ENCODE assay signal across 15 mouse cellular contexts in the genomic region with DNA sequence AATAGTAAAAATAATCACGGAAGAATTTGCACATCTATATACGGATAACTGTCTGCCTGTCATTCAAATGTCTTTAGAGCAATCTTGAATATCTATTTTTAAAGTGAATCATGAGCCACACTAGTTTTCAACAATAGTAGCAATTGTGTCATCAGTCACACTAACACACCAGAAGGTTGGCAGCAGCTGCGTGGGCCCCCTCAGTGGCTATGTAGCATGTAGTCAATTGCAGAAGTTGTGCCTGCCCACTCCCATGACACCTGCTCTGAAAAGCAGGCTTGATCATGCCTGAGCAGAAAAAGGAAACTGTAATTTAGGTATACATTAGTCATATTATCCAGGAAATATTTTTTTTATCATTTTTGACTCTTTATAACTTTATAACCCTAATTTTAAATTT.
A peak's percentile ranks its signal among the peaks of the same experiment; 100 is the strongest.
DNase-seq lines count a peak whose midpoint lies in the region; ATAC-seq and TF ChIP-seq lines count a peak whose summit lies in the region.
"Had no signal": no experiment of that assay in that cellular context is flagged by ENCODE, and none has a peak within 500 bp of the region (broad histone marks: within the 10 kb centered on the region; RNA-seq: fewer than 3 reads in every experiment).

No protein-coding gene starts in this region.

- no peaks in the 10 kb centered on the region for H3K9me3 ChIP-seq in hindbrain, postnatal 0 days (ENCODE audit: low read length)
- H3K9me3 ChIP-seq in hindbrain, embryonic 11.5 days (ENCODE audit: control insufficient read depth, low read length) = no peaks in the 10 kb centered on the region
- H3K9me3 ChIP-seq in forebrain, postnatal 0 days (ENCODE audit: low read length) = no peaks in the 10 kb centered on the region
- H3K9me3 ChIP-seq: heart, embryonic 13.5 days; limb, embryonic 13.5 days had no signal

- no peak; the same call in 1 of the 2 replicates for ATAC-seq in hindbrain, postnatal 0 days
- no peak for ATAC-seq in hindbrain, embryonic 11.5 days (ENCODE audit: low FRiP score)
- peak; percentile 56; the same call in 1 of the 2 replicates for ATAC-seq in forebrain, postnatal 0 days
- no peak for ATAC-seq in granulocyte monocyte progenitor cell, adult 5-6 weeks (replicated peaks; ENCODE audit: poor library complexity, severe bottlenecking)
- ATAC-seq: liver, postnatal 0 days; Patski had no signal

- peaks cover 10% of the 10 kb centered on the region for H3K36me3 ChIP-seq in hindbrain, postnatal 0 days (ENCODE audit: insufficient read depth, low read length)
- H3K36me3 ChIP-seq in hindbrain, embryonic 11.5 days (ENCODE audit: control insufficient read depth, insufficient read depth, low read length) = no peaks in the 10 kb centered on the region
- H3K36me3 ChIP-seq in forebrain, postnatal 0 days (ENCODE audit: insufficient read depth) = peaks cover 22% of the 10 kb centered on the region
- H3K36me3 ChIP-seq: heart, embryonic 13.5 days; limb, embryonic 13.5 days had no signal

- TF ChIP-seq CTCF in hindbrain, postnatal 0 days (IDR thresholded peaks at IDR 0.05; ENCODE audit: low read depth) = no peak
- no peak for TF ChIP-seq CTCF in forebrain, postnatal 0 days (IDR thresholded peaks at IDR 0.05; ENCODE audit: low read depth)

- no peak overlapping the region for H3K27ac ChIP-seq in hindbrain, postnatal 0 days
- H3K27ac ChIP-seq in hindbrain, embryonic 11.5 days (ENCODE audit: low read depth, low read length) = no peak overlapping the region
- peak overlapping the region; percentile 35; the same call in 1 of the 2 replicates for H3K27ac ChIP-seq in forebrain, postnatal 0 days (ENCODE audit: low read depth, low read length)
- H3K27ac ChIP-seq: heart, embryonic 13.5 days; limb, embryonic 13.5 days had no signal

- H3K9ac ChIP-seq in hindbrain, postnatal 0 days (replicated peaks; ENCODE audit: low read length) = no peak overlapping the region
- no peak overlapping the region for H3K9ac ChIP-seq in hindbrain, embryonic 11.5 days (ENCODE audit: low read depth, low read length)
- no peak overlapping the region for H3K9ac ChIP-seq in forebrain, postnatal 0 days
- H3K9ac ChIP-seq: heart, embryonic 13.5 days; limb, embryonic 13.5 days; liver, postnatal 0 days had no signal

- H3K27me3 ChIP-seq in hindbrain, postnatal 0 days (ENCODE audit: insufficient read depth, low read length) = no peaks in the 10 kb centered on the region
- no peaks in the 10 kb centered on the region for H3K27me3 ChIP-seq in hindbrain, embryonic 11.5 days (ENCODE audit: control insufficient read depth, insufficient read depth, low read length)
- no peaks in the 10 kb centered on the region for H3K27me3 ChIP-seq in forebrain, postnatal 0 days (ENCODE audit: insufficient read depth, low read length)
- H3K27me3 ChIP-seq: heart, embryonic 13.5 days; limb, embryonic 13.5 days had no signal

- DNase-seq in hindbrain, postnatal 0 days (ENCODE audit: low spot score) = peak; percentile 58
- no peak for DNase-seq in hindbrain, embryonic 11.5 days (ENCODE audit: low spot score)
- DNase-seq in forebrain, postnatal 0 days = no peak
- DNase-seq in layer of hippocampus, adult 9-11 months = peak; percentile 92
- peak; percentile 28 for DNase-seq in right cerebral cortex, postnatal 14 days
- DNase-seq in kidney, adult 8-10 months = no peak
- DNase-seq: adrenal gland, adult 8-10 months; gastrocnemius, postnatal 14 days; kidney, postnatal 14 days; liver, postnatal 0 days; lung, postnatal 4 days had no signal

- no peaks in the 10 kb centered on the region for H3K4me1 ChIP-seq in hindbrain, postnatal 0 days (ENCODE audit: insufficient read depth, low read length)
- no peaks in the 10 kb centered on the region for H3K4me1 ChIP-seq in hindbrain, embryonic 11.5 days (replicated peaks; ENCODE audit: control insufficient read depth, insufficient read depth, low read length)
- no peaks in the 10 kb centered on the region for H3K4me1 ChIP-seq in forebrain, postnatal 0 days (ENCODE audit: insufficient read depth)
- H3K4me1 ChIP-seq: heart, embryonic 13.5 days; limb, embryonic 13.5 days had no signal

- 70% methylated on average over 3 of the region's 3 CpGs for WGBS in hindbrain, postnatal 0 days
- 88% methylated on average over 3 of the region's 3 CpGs for WGBS in hindbrain, embryonic 11.5 days
- 52% methylated on average over 3 of the region's 3 CpGs for WGBS in forebrain, postnatal 0 days

- H3K4me2 ChIP-seq in hindbrain, postnatal 0 days (ENCODE audit: low read depth, low read length) = no peak overlapping the region
- H3K4me2 ChIP-seq in hindbrain, embryonic 11.5 days (replicated peaks; ENCODE audit: low read depth, low read length) = no peak overlapping the region
- no peak overlapping the region for H3K4me2 ChIP-seq in forebrain, postnatal 0 days (ENCODE audit: low read depth)
- H3K4me2 ChIP-seq: heart, embryonic 13.5 days; limb, embryonic 13.5 days had no signal

- H3K4me3 ChIP-seq in hindbrain, postnatal 0 days (ENCODE audit: low read length) = no peak overlapping the region
- no peak overlapping the region for H3K4me3 ChIP-seq in hindbrain, embryonic 11.5 days (ENCODE audit: low read depth, low read length)
- H3K4me3 ChIP-seq in forebrain, postnatal 0 days (ENCODE audit: low read depth, low read length) = no peak overlapping the region
- H3K4me3 ChIP-seq: heart, embryonic 13.5 days; limb, embryonic 13.5 days had no signal

Comparison
In these comparisons a context has a peak if more than half of its experiments do, and no peak if none do; other contexts are left out.
1. DNase-seq: peak in hindbrain, postnatal 0 days (single experiment), layer of hippocampus, adult 9-11 months (single experiment) and right cerebral cortex, postnatal 14 days (single experiment); none in hindbrain, embryonic 11.5 days (single experiment), forebrain, postnatal 0 days (single experiment) and kidney, adult 8-10 months (0 of 2).